Mouse (Mus musculus) midbrain, embryonic 14.5 days (tissue): Measurements from ENCODE around the gene Ftl1. TPM values are rescaled to one million over a fixed set of nuclear protein-coding genes. Genes with fewer than 3 reads are reported as not detected.

Experiments used
- microRNA-seq: library from miRNA; unstranded; fragments of <30 nt; microRNA quantifications from one replicate; pipeline ENCODE4, GENCODE M21; 2016
- polyA plus RNA-seq: library from polyadenylated mRNA; unstranded; fragments of >200 nt; fragmentation: Nextera tagmentation; extraction: Ambion mirVana; gene quantifications from 2 replicates; pipeline ENCODE4 v1.2.1, GENCODE M21; 2014

The Ftl1 gene
- polyA plus RNA-seq, 1 experiment from 2014 or later: 5,898 TPM

Small RNAs within 50 kb of the gene (microRNA-seq; reads per million reads assigned to microRNA genes)
- gene Gm22133: not detected

Other genes with a start within 250 kb of the Ftl1 start
- 2.4 and 2.7 TPM in 2 replicates for gene Dkkl1, start 247.7 kb downstream of the Ftl1 start, polyA plus RNA-seq
- 38.4 and 59.7 TPM in 2 replicates for gene Tead2, start 244.1 kb downstream of the Ftl1 start, polyA plus RNA-seq
- gene Cd37, start 220.8 kb downstream of the Ftl1 start, polyA plus RNA-seq: 0.76 and 1.0 TPM in 2 replicates
- 0.16 and 0.54 TPM in 2 replicates for gene Slc6a16, start 218.8 kb downstream of the Ftl1 start, polyA plus RNA-seq
- not detected in 2 replicates for gene Slc6a21, start 182.4 kb downstream of the Ftl1 start, polyA plus RNA-seq
- 8.4 and 9.5 TPM in 2 replicates for gene Trpm4, start 126.1 kb downstream of the Ftl1 start, polyA plus RNA-seq
- not detected in 2 replicates for gene Hrc, start 124.6 kb downstream of the Ftl1 start, polyA plus RNA-seq
- 26.9 and 28.0 TPM in 2 replicates for gene Ppfia3, start 92.9 kb downstream of the Ftl1 start, polyA plus RNA-seq
- gene Lin7b, start 89.3 kb downstream of the Ftl1 start, polyA plus RNA-seq: 11.6 and 26.5 TPM in 2 replicates
- 80.6 and 135 TPM in 2 replicates for gene Snrnp70, start 64.1 kb downstream of the Ftl1 start, polyA plus RNA-seq
- not detected in 2 replicates for gene Kcna7, start 54.2 kb downstream of the Ftl1 start, polyA plus RNA-seq
- gene Ntf5, start 46.2 kb downstream of the Ftl1 start, polyA plus RNA-seq: not detected in 2 replicates
- gene Lhb, start 39.1 kb downstream of the Ftl1 start, polyA plus RNA-seq: 0.34 TPM in 1 of 2 replicates, not detected in the other
- 15.5 TPM in 2 replicates for gene Gys1, start 25.0 kb downstream of the Ftl1 start, polyA plus RNA-seq
- 110 and 114 TPM in 2 replicates for gene Ruvbl2, start 21.8 kb downstream of the Ftl1 start, polyA plus RNA-seq
- gene Bax, start 7.0 kb upstream of the Ftl1 start, polyA plus RNA-seq: 107 and 182 TPM in 2 replicates
- 0.13 and 0.32 TPM in 2 replicates for gene Tulp2, start 22.0 kb upstream of the Ftl1 start, polyA plus RNA-seq
- not detected in 2 replicates for gene Gm45808, start 26.9 kb upstream of the Ftl1 start, polyA plus RNA-seq
- 3.1 and 3.2 TPM in 2 replicates for gene Dhdh, start 28.9 kb upstream of the Ftl1 start, polyA plus RNA-seq
- gene Nucb1, start 50.5 kb upstream of the Ftl1 start, polyA plus RNA-seq: 86.5 and 89.5 TPM in 2 replicates
- gene Ppp1r15a, start 66.4 kb upstream of the Ftl1 start, polyA plus RNA-seq: 9.5 and 10.2 TPM in 2 replicates
- 0.53 and 0.77 TPM in 2 replicates for gene Plekha4, start 66.4 kb upstream of the Ftl1 start, polyA plus RNA-seq
- not detected in 2 replicates for gene Hsd17b14, start 95.0 kb upstream of the Ftl1 start, polyA plus RNA-seq
- gene Bcat2, start 110.3 kb upstream of the Ftl1 start, polyA plus RNA-seq: 14.9 and 16.9 TPM in 2 replicates
- gene Fgf21, start 155.6 kb upstream of the Ftl1 start, polyA plus RNA-seq: not detected in 2 replicates
- gene Fut1, start 157.4 kb upstream of the Ftl1 start, polyA plus RNA-seq: not detected in 2 replicates
- gene Izumo1, start 161.9 kb upstream of the Ftl1 start, polyA plus RNA-seq: not detected in 2 replicates
- 12.3 and 14.9 TPM in 2 replicates for gene Rasip1, start 167.6 kb upstream of the Ftl1 start, polyA plus RNA-seq
- gene Mamstr, start 180.1 kb upstream of the Ftl1 start, polyA plus RNA-seq: 3.0 and 4.3 TPM in 2 replicates
- gene Fut2, start 206.5 kb upstream of the Ftl1 start, polyA plus RNA-seq: 0.11 and 0.12 TPM in 2 replicates
- 0.30 TPM in 1 of 2 replicates, not detected in the other for gene Ntn5, start 224.1 kb upstream of the Ftl1 start, polyA plus RNA-seq
- gene Sec1, start 234.5 kb upstream of the Ftl1 start, polyA plus RNA-seq: 0.21 TPM in 1 of 2 replicates, not detected in the other
- gene Car11, start 240.0 kb upstream of the Ftl1 start, polyA plus RNA-seq: 28.1 and 49.1 TPM in 2 replicates
- 1.9 and 4.3 TPM in 2 replicates for gene Dbp, start 245.2 kb upstream of the Ftl1 start, polyA plus RNA-seq